Mouse (Mus musculus) neural tube, embryonic 12.5 days (tissue): ENCODE measurements around the gene Zmynd19. TPM values are rescaled to one million over a fixed set of nuclear protein-coding genes. Genes with fewer than 3 reads are reported as not detected.
"Not testable (repeated sequence)": the region's sequence is repeated elsewhere in the genome, so short reads cannot be mapped to it uniquely, and the experiment has no call there.

Experiments used
- ATAC-seq: fragments of 200-750 bp; cut with Nextera tagmentation; 2 replicates; pipeline ENCODE4 v1.8.0; 2017; ENCODE audit warnings: low read depth, mild to moderate bottlenecking, moderate TSS enrichment, moderate library complexity; ENCODE audit not compliant: low FRiP score
- H3K27ac ChIP-seq: fragments of 300-500 bp; sonication (generic); 2 replicates; pipeline ENCODE4 v1.5.1; 2016
- H3K27me3 ChIP-seq: fragments of 300-500 bp; sonication (generic); replicated peaks from 2 replicates; pipeline ENCODE4 v1.6.1; 2016; ENCODE audit warnings: mild to moderate bottlenecking
- H3K36me3 ChIP-seq: fragments of 300-500 bp; sonication (generic); 2 replicates; pipeline ENCODE4 v1.6.1; 2016; ENCODE audit warnings: mild to moderate bottlenecking
- H3K4me1 ChIP-seq: fragments of 300-500 bp; sonication (generic); 2 replicates; pipeline ENCODE4 v1.6.1; 2016
- H3K4me2 ChIP-seq: fragments of 300-500 bp; sonication (generic); replicated peaks from 2 replicates; pipeline ENCODE4 v1.6.1; 2016; ENCODE audit warnings: mild to moderate bottlenecking
- H3K4me3 ChIP-seq: fragments of 300-500 bp; sonication (generic); 2 replicates; pipeline ENCODE4 v1.5.1; 2016
- H3K9ac ChIP-seq: fragments of 300-500 bp; sonication (generic); 2 replicates; pipeline ENCODE4 v1.6.1; 2016; ENCODE audit warnings: mild to moderate bottlenecking
- H3K9me3 ChIP-seq: fragments of 300-500 bp; sonication (generic); 2 replicates; pipeline ENCODE4 v1.6.1; 2016; ENCODE audit warnings: mild to moderate bottlenecking
- WGBS: fragments of 180-500 bp; shearing (Covaris S2); methylation state at CpG from one replicate; pipeline ENCODE4 v1.1.7; 2016; 5-methylcytosine and 5-hydroxymethylcytosine counted together
- polyA plus RNA-seq: library from polyadenylated mRNA; unstranded; fragments of >200 nt; fragmentation: Nextera tagmentation; extraction: Ambion mirVana; gene quantifications from 2 replicates; pipeline ENCODE4 v1.2.1, GENCODE M21; 2016

Gene Zmynd19
- polyA plus RNA-seq, 1 experiment from 2014 or later: 22.0 TPM

GRCm38 (mm10) chr2:24952537-24953055, 3.0 kb downstream of the Zmynd19 start:
- 86% methylated on average over 4 of the region's 4 CpGs for WGBS
- Histone ChIP-seq H3K9ac (no peak overlapping the region), H3K36me3 (peaks cover 53% of the 10 kb centered on the region), H3K27ac (no peak overlapping the region), H3K27me3 (no peaks in the 10 kb centered on the region), H3K4me3 (no peak overlapping the region), H3K4me2 (no peak overlapping the region), H3K9me3 (no peaks in the 10 kb centered on the region), H3K4me1 (peaks cover 10% of the 10 kb centered on the region)
- no peak for ATAC-seq

- Histone ChIP-seq H3K4me1 (peaks cover 11% of the 10 kb centered on the region), H3K36me3 (peaks cover 50% of the 10 kb centered on the region), H3K27ac (no peak overlapping the region), H3K9ac (no peak overlapping the region), H3K4me3 (no peak overlapping the region), H3K4me2 (no peak overlapping the region), H3K27me3 (no peaks in the 10 kb centered on the region), H3K9me3 (no peaks in the 10 kb centered on the region)
- WGBS: 36% methylated on average over 3 of the region's 3 CpGs
- no peak for ATAC-seq
These were observed 11.3 kb downstream of the Zmynd19 start for GRCm38 (mm10) chr2:24960910-24961309.

- H3K4me1 ChIP-seq: peaks cover 11% of the 10 kb centered on the region
- H3K4me2 ChIP-seq: peak within 1 kb of the TSS; percentile 73
- peak within 1 kb of the TSS; percentile 84 for H3K4me3 ChIP-seq
- ATAC-seq: peak; percentile 93
- 2% methylated on average over 28 of the region's 28 CpGs for WGBS
- no peaks in the 10 kb centered on the region for H3K27me3 ChIP-seq
- H3K9ac ChIP-seq: peak within 1 kb of the TSS; percentile 72
- peaks cover 47% of the 10 kb centered on the region for H3K36me3 ChIP-seq
- no peak within 1 kb of the TSS for H3K27ac ChIP-seq
- no peaks in the 10 kb centered on the region for H3K9me3 ChIP-seq
These were observed 12.9 kb downstream of the Zmynd19 start, which contains the start of gene Dph7 for GRCm38 (mm10) chr2:24962304-24963000. TSS of gene Dph7 (plus strand) at chr2:24962400.

GRCm38 (mm10) chr2:24970386-24970785, 20.8 kb downstream of the Zmynd19 start:
- peaks cover 63% of the 10 kb centered on the region for H3K36me3 ChIP-seq
- no peak overlapping the region for H3K27ac ChIP-seq
- H3K27me3 ChIP-seq: no peaks in the 10 kb centered on the region
- H3K4me2 ChIP-seq: no peak overlapping the region
- H3K9me3 ChIP-seq: no peaks in the 10 kb centered on the region
- no peak for ATAC-seq
- no peak overlapping the region for H3K9ac ChIP-seq
- no peak overlapping the region for H3K4me3 ChIP-seq
- peaks cover 13% of the 10 kb centered on the region for H3K4me1 ChIP-seq
- 90% methylated on average over 4 of the region's 4 CpGs for WGBS

- not testable (repeated sequence) for H3K9me3 ChIP-seq, H3K27me3 ChIP-seq, ATAC-seq, H3K27ac ChIP-seq
- Histone ChIP-seq H3K36me3 (peaks cover 33% of the 10 kb centered on the region), H3K4me1 (peaks cover 22% of the 10 kb centered on the region), H3K4me3 (peak overlapping the region; percentile 66), H3K9ac (peak overlapping the region; percentile 54), H3K4me2 (peak overlapping the region; percentile 85)
- under 1% methylated on average over 17 of the region's 17 CpGs for WGBS
These were observed 24.9 kb downstream of the Zmynd19 start for GRCm38 (mm10) chr2:24974452-24974851.

GRCm38 (mm10) chr2:24974906-24975703, 25.5 kb downstream of the Zmynd19 start, which contains the start of gene Mrpl41:
TSS of gene Mrpl41 (minus strand) at chr2:24975098.
- peaks cover 22% of the 10 kb centered on the region for H3K4me1 ChIP-seq
- WGBS: under 1% methylated on average over 64 of the region's 64 CpGs
- peak; percentile 100 for ATAC-seq
- peak within 1 kb of the TSS; percentile 64 for H3K27ac ChIP-seq
- H3K36me3 ChIP-seq: peaks cover 27% of the 10 kb centered on the region
- no peaks in the 10 kb centered on the region for H3K9me3 ChIP-seq
- no peaks in the 10 kb centered on the region for H3K27me3 ChIP-seq
- H3K9ac ChIP-seq: peak within 1 kb of the TSS; percentile 54
- peak within 1 kb of the TSS; percentile 85 for H3K4me2 ChIP-seq
- H3K4me3 ChIP-seq: peak within 1 kb of the TSS; percentile 66

- Histone ChIP-seq H3K36me3 (peaks cover 20% of the 10 kb centered on the region), H3K4me2 (peak within 1 kb of the TSS; percentile 85), H3K27ac (peak within 1 kb of the TSS; percentile 64), H3K9me3 (no peaks in the 10 kb centered on the region), H3K4me3 (peak within 1 kb of the TSS; percentile 66), H3K27me3 (no peaks in the 10 kb centered on the region), H3K9ac (peak within 1 kb of the TSS; percentile 54), H3K4me1 (peaks cover 22% of the 10 kb centered on the region)
- WGBS: 2% methylated on average over 16 of the region's 16 CpGs
- peak; percentile 38 for ATAC-seq
These were observed 26.2 kb downstream of the Zmynd19 start, which contains the start of gene Pnpla7 for GRCm38 (mm10) chr2:24975704-24976297. TSS of gene Pnpla7 (plus strand) at chr2:24976033.

- Histone ChIP-seq H3K36me3 (peaks cover 10% of the 10 kb centered on the region), H3K27ac (no peak overlapping the region), H3K4me3 (no peak overlapping the region), H3K4me1 (peaks cover 22% of the 10 kb centered on the region), H3K9me3 (no peaks in the 10 kb centered on the region), H3K4me2 (no peak overlapping the region), H3K9ac (no peak overlapping the region), H3K27me3 (no peaks in the 10 kb centered on the region)
- WGBS: 92% methylated on average over 5 of the region's 5 CpGs
- no peak for ATAC-seq
These were observed 27.4 kb downstream of the Zmynd19 start for GRCm38 (mm10) chr2:24976960-24977359.

GRCm38 (mm10) chr2:24987762-24988161, 38.2 kb downstream of the Zmynd19 start:
- Histone ChIP-seq H3K27me3 (no peaks in the 10 kb centered on the region), H3K36me3 (no peaks in the 10 kb centered on the region), H3K9ac (no peak overlapping the region), H3K27ac (no peak overlapping the region), H3K4me3 (no peak overlapping the region), H3K4me2 (no peak overlapping the region), H3K9me3 (no peaks in the 10 kb centered on the region), H3K4me1 (no peaks in the 10 kb centered on the region)
- 64% methylated on average over 2 of the region's 2 CpGs for WGBS
- ATAC-seq: no peak

- Histone ChIP-seq H3K36me3 (no peaks in the 10 kb centered on the region), H3K4me3 (no peak overlapping the region), H3K4me1 (no peaks in the 10 kb centered on the region), H3K9ac (no peak overlapping the region), H3K9me3 (no peaks in the 10 kb centered on the region), H3K27me3 (no peaks in the 10 kb centered on the region), H3K27ac (no peak overlapping the region), H3K4me2 (no peak overlapping the region)
- no peak for ATAC-seq
- 94% methylated on average over 6 of the region's 6 CpGs for WGBS
These were observed 45.7 kb downstream of the Zmynd19 start for GRCm38 (mm10) chr2:24995332-24995731.

GRCm38 (mm10) chr2:24996471-24996870, 46.9 kb downstream of the Zmynd19 start:
- H3K9me3 ChIP-seq: no peaks in the 10 kb centered on the region
- H3K4me3 ChIP-seq: no peak overlapping the region
- H3K36me3 ChIP-seq: no peaks in the 10 kb centered on the region
- no peak overlapping the region for H3K4me2 ChIP-seq
- 97% methylated on average over 2 of the region's 2 CpGs for WGBS
- H3K9ac ChIP-seq: no peak overlapping the region
- no peak for ATAC-seq
- H3K27me3 ChIP-seq: no peaks in the 10 kb centered on the region
- no peaks in the 10 kb centered on the region for H3K4me1 ChIP-seq
- no peak overlapping the region for H3K27ac ChIP-seq
